Mouse (Mus musculus) megakaryocyte-erythroid progenitor cell, adult 5-6 weeks (primary cell): ENCODE measurements at regions not wholly inside any gene's neighbourhood (a gene's known extent, or its start where the extent isn't known, plus 50 kb on each side); places are given as distances from the start of the nearest gene placed in this dataset.

Experiments
- ATAC-seq: replicated peaks from 2 replicates; pipeline ENCODE4 v1.8.0; 2016; ENCODE audit warnings: mild to moderate bottlenecking, inconsistent platforms; ENCODE audit not compliant: severe bottlenecking, poor library complexity, low FRiP score, low TSS enrichment

DNA sequence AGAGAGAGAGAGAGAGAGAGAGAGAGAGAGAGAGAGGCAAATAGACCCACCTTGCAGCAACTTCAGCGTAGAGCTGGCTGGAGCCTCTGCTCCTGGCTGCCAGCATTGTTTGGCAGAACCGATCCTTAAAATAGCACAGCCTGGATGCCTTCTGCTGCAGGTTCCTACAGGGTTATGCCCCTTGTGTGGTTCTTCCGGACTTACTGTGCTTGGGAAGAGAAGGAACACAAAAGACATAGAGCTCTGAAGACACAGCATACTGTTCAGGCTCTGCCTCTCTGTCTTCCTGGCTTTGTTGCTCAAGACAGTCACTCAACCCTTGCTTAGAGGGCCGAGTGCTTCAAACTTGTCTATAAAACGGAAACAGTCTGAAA is 86.2 kb upstream of the Slc25a26 start:
- ATAC-seq, result no peak

DNA sequence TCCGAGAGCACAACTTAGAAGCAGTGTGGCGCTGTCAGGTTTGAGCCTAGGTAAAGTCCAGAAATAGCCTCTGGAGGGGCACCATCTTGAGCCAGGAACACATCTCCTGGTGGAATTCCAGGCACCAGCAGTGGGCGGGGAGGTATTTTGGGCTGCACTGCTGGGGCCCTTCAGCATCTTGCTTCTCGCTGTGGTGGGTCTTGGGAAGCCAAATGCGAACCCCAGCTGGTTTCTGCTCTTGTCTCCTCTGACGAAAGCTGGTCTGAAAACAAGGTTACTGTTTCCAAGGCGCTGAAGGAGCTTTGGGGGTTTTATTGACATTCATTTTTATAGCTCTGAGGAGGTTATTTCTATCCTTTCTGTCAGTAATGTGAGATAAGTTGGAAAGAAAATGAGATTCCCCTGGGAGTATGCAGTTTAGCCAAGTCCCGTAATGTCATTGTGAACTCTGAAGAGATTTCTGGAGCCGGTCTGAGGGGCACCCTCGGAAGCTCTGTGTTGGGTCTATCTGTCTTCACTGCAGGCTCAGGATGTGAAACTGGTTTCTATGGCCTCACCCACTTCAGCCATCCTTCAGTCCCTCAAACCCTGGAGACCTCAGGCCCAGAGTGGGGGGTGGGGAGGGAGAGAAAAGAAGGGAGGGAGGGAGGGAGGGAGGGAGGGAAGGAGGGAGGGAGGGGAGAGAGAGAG is 86.7 kb upstream of the Slc25a26 start:
- ATAC-seq, result no peak

DNA sequence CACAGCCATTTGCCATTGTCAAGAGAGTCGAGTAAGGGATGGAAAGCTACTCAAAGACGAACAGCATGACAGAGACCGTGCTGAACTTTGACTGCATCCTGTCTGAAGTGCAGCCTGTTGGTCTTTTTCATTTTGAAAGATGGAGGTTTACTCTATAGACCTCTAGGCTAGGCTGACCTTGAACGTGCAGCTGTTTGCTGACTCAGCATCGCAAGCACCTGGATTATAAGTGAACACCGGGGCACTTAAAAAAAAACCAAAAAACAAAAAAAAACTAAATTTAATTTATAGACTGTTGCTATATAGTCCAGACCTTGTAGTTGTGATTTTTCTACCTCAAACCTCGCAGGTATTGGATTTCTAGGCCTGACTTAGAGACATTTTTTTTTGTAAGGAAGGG is 87.8 kb upstream of the Slc25a26 start:
- ATAC-seq, result no peak

DNA sequence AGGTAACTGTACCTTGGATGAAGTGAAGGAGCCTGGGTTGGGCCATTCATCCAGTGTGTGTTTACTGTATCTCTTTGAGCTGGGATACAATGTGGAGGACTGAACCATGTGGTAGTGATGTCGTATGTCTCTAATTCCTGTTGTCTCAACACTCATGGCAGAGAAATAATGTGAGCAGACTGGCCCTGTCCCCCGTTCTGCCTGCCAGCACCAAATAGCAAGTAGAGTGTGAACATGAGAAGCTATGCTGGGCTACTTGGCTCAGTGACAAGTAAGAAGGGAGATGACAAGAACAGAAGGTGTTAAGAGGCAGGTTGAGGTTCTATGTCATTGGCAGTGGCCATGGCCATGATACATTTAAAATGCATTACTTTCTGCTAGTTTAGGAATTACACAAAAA is 89.7 kb upstream of the Slc25a26 start:
- ATAC-seq, result no peak

DNA sequence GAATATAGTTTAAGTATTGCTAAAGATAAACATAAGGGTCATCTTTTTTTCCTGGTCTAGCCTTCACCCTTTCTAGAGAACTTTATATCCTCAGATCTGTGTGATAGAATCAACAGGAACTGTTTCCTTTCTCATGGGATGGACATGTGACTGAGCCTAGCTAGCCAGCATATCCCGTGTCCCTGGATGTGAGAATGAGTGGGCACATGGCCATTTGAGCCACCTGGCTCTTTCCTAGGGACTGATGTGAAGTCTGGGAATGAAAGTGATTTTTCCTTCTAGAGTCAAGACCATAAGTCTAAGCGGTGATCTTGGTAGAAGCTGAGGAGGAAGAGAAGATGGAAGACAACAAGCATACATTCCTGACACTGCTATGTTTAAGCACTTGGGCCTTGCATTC is 91.1 kb upstream of the Slc25a26 start:
- ATAC-seq, result no peak

DNA sequence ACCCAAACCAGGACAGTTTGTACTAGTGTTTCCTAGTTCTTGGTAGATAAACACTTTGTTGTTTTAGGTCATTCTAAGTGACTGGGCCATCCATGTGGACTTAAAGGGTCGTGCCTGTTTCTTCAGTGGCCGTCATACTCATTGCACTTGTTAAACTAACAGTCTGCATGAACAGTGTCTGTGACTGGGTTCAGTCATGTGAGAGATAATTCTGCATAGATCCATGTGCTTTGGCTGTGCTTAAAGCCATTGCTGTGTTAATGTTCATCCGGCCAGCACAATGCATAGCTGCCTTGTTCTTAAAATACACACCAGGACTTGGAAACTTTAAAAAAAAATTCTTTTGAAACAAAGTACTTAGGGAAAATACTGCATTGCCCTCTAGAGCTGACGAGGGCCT is 92.4 kb upstream of the Slc25a26 start:
- no peak for ATAC-seq

DNA sequence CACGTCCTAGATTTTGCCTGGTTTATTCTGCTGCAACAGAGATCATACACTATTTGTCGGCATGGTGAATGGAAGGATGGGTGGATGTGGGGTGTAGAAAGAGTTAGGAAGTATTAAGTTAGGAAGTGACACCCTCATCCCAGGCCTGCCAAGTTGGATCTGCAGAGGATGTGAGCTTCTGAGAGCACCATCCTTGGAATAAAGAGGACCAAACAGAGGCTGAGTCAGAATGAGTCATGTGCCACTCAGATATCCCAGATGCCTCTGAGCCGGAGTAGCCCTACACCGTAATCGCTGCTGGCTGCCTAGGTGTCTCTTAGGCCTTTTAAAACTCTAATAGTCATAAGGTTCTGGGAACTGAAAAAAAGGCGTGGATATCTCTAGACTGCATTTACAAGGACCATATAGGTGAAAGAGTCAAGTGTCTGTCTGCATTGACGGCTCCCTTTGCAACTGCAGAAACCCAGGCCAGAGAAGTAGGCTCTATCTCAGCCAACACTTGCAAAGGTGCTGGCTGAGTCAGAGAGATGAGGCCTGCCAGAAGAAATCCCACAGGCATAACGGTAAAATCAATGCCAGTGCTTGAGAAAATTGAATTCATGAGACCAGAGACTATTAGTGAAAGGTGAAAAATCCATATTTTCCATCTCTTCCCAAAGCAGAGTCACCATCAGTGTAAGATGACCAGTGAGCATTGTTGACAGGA is 94.6 kb upstream of the Slc25a26 start:
- no peak for ATAC-seq

DNA sequence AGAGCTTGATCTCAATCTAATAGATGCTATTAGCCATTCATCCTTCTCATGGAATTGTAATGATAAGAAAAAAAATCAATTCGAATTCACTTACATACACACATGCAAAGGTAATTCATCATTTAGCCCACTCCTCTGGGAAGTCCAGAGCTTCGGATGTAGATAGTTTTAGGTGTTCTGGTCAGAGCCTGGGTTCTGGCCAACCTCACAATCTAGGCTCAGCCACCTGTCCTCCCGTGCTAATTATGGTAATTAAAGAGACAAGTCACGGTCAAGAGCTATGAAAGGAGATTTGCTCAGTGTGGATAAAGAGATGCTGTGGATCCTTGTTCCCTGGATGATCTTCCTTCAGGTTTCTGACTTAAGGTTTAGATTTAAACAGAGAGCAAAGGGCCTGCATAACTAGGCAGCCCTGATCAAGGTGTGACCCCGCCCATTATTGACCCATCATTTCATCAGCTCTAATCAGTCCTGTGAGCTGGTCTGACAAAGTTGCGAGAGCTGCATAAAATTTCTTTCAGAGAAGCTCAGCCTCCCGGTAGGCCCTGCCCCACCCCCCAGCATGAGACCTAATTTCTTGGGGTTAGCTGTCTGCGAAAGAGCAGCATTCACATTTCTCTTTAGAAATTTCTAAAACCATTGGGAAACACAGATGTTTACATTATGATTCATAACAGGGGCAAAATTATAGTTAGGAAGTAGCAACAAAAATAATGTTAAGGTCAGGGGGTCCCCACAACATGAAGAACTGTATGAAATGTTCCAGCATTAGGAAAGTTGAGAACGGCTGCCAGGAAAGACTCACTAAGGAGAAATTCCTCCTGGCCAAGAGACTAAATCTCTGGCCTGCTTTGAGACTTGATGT is 98.3 kb upstream of the Slc25a26 start:
- no peak for ATAC-seq

DNA sequence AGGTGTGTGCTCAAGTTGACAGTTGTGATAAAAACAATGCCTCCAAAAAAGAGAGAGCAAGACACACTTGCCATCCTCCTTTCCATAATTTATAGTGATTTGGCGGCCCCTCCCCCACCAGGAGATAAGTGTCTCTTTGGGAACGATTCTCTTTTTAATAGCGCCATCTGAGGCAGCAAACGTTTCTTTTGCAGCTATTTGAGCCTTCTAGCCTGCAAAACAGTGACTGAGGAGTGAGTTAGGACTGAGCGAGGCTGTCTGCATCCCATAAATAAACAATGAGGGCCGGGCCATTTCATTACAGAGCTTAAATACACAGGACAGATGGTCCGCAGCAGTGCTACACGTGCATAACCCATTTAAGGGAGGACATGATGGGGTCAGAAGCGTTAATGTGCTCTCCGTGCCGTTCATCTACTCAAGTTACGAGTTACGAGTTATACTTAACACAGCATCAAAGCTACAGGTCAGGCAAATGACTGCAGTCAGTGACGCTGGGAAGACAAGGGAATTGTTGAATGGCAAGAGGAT is 99.0 kb upstream of the Slc25a26 start:
- no peak for ATAC-seq

DNA sequence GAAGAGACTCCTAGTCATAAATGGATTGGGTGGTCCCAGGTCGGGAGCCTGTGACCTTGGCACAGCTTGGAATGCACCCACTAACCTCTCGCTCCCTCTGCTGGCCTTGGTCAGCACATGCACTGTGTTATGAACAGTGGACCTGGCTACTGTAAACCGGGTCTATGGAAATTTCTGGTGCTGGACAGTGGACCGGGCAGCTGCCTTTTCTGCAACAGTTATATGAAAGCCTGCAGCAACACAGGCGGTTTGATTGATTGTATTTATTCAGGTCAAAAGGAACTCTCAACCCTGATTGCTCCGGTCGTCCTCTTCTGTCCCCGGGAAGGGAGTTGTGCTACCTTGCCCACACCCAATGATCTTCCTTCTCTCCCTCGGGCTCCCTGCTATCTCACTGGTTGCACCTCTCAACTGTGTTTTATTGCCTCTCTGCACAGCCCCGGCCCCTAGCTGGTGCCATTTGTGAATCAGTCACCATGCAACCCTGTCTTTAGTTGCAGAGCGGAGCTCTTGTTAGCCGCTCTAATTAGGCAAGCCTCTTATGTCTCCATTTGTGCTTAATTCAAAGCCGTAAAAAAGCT is 99.6 kb upstream of the Slc25a26 start:
- 0 out of 2 replicates have a peak, but pooled peaks have one; percentile 52 for ATAC-seq

DNA sequence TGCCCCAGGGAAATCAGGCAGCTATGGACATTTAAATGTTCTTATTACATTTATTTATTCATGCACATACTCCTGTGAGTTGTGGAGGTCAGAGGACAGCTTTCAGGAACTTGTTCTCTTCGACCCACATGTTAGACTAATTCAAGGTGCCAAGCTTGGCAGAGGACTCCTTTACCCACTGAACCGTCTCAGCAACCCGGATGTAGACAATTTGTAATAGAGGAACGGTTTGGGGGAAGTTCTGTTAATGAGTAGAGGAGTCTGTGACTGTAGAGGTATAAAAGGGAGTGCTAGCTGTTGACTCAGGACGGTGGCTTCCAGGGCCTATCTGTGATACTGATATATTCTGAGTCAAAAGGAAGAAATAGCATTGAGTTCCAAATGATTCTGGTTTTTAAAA is 107.4 kb upstream of the Magi1 start:
- no peak for ATAC-seq

DNA sequence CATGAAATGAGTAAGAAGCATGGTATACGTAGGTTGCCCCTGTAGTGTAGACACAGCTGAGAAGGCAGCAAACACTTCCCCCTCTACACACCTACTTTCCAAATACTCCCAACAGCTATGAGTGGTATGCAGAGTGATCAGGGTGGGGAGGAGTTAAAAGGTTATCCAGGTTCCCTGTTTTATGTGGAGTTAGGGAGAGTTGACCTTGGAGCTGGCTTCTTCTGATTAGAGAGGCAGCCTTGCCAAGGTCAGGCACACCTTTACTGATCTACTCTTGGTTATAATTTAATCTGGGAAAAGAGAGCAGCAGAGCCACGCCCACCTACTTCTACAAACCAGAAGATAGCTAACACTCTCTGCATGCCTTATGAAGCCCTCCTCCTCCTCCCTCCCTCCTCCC is 106.7 kb upstream of the Magi1 start:
- ATAC-seq, result no peak

DNA sequence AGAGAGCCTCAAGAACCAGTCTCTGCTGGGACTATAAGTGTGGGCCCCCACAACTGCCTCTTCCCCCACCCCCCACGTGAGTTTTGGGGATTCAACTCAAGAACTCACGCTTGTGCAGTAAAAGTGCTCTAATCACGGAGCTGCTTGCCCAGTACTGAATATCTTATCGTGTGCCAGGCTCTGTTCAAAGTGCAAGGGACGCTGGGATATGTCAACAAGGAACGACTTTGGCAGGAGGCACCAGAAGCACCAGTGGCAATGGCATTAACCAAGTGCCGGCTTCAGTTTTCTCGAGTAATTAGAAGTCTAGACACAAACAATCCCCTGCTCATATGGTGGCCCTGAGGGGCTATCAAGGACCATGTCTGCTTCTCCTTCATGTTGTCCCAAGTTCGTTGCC is 106.0 kb upstream of the Magi1 start:
- ATAC-seq, result no peak

DNA sequence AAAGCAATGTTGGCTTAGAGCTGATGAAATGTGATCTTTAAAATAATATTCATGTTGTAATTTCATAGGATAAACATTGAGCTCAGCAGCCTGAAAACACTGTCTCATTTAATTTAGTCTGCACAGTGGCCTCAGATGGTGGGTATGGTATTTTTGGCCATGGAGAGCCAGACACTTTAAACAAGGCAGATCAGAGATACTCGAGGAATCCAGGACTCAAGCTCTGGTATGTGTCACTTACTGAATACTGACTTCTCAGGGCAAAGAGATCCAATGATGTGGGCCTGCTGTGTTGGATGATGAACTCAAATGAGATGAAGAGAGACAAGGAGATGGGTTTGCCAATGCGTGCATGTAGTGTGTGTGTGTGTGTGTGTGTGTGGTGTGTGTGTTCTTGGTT is 103.9 kb upstream of the Magi1 start:
- ATAC-seq, result no peak

DNA sequence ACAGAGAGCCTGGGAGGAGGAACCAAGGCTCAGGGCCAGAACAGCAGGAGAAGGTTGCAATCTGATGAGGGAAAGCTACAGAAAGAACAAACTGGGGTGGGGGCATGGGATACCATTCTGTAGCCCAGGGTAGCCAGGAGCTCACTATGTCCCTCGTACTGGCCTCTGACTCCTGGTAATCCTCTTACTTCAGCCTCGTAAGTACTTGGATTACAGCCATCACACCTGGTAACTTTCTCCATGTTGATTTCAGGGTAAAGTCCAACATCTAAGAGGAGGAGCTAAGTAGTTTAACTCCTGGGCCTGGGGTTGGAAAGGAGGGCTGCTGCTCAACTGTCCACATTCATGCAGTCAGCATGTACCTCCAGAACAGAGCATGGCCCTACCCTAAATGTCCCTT is 101.8 kb upstream of the Magi1 start:
- ATAC-seq, result no peak

DNA sequence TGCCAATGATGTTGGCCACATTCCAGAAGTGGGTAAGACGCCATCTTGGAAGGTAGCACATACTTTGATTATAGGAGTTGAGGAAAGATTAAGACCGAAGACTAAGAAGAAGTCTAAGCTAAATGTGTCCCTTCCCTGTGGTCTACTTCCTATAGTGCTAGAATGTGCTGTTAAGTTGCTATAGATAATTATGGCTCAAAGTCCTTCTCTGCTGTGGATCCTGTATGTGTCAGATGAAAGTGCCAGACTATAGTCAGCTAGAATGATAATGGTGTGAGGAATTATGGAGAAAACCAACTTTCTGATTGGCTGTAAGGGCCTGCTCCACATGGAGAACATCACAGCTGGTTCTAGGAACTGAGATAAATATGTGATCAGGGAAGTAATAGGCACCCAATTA is 86.3 kb upstream of the Magi1 start:
- no peak for ATAC-seq

DNA sequence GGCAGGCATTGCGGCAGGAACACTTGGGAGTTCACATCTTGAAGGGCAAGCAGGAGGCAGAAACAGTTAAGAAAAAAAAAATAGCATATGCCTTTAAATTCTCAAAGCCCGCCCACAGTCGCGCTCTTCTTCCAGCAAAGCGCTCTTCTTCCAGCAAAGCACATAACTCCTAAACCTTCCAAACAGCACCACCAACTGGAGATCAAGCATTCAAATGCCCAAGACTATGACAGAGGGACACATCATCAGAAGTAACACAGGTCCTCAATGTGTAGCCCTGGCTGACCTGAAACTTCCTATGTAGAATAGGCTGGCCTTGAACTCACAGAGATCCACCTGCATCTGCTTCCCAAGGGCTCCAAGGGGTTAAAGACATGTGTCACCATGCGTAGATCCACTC is 80.2 kb upstream of the Magi1 start:
- no peak for ATAC-seq

DNA sequence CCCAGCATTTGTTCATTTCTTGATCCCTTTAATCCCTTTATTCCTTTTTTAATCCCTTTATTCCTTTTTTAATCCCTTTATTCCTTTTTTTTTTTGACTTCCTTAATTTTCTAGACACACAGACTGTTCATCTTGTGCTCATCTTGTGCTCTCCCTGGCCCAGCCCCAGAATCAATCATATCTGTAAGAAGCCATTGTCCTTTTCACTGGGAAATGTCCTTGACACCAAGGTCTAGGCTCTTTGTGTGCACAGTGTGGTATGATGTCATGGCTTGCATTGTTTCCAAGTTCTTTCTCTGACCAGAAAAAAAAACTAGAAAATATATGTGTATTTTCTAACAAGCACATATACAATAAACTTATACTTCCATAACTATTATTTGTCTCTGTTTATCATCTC is 78.9 kb upstream of the Magi1 start:
- ATAC-seq, result no peak

DNA sequence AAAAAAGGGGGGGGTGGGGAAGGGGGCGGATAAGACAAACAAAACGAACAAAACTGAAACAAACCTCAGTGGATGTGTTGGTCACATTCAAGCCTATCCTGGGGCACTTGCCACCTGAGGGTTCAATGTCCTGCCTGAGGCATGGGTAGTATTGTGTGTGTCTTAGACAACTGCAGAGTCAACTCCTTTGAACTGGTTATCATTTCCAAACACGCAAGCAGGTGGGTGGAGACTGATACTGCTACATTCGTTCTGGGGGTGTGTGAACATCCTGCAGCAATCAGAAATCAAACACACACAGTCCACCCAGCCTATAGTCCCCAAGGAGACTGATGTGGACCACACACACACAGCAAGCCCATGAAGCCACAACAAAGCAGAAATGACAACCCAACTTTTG is 73.9 kb upstream of the Magi1 start:
- no peak for ATAC-seq

DNA sequence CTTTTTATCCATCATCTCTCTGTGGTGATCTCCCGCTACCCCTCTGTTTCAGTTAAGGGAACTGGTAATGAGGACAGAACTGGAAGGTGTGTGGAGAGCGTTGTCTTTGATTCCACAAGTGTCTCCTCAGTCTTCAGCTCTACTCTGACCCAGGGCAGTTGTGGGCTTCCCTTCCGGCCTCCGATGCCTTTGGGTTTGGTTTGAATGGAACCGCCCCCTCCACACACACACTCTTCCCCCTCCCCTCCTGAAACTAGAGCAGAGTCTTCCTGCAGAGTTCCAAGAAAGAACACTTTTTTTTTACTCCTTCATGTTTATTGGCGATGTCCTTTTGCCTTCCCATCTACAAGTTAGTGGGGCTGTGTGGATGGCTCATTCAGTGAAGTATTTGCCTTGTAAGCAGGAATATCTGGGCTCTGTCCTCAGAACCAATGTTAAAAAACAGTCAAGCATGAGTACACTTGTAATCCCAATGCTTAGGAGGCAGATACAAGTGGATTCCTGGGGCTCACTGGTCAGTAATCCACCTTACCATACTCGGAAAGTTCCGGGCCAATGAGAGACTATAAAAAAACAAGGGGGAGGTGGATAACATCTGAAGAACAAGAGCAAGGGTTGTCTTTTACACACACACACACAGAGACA is 70.9 kb upstream of the Magi1 start:
- ATAC-seq, result no peak
